Mouse (Mus musculus) left cerebral cortex, adult 8-10 months (tissue): Measurements from ENCODE around the gene 3110082J24Rik. TPM values are rescaled to one million over a fixed set of nuclear protein-coding genes. Genes with fewer than 3 reads are reported as not detected.

Experiments
- DNase-seq, 2 experiments: peaks; one replicate each; pipeline ENCODE4 v3.0.0; 2022; ENCODE audit warnings: low spot score in 2 of 2
- total RNA-seq, 4 experiments: library from RNA; stranded (reverse); gene quantifications; 2 replicates each; pipeline ENCODE4 v1.2.4; 2022

The 3110082J24Rik gene
- 1 to 10 TPM; 1.1 to 2.1 (median 1.4) TPM for total RNA-seq

- DNase-seq = peak in 1 of 2 experiments; percentile 35
These were observed at the start of gene 3110082J24Rik for GRCm38 (mm10) chr5:30105668-30106300. Gene 3110082J24Rik (minus strand): TSS chr5:30106086.

GRCm38 (mm10) chr5:30155395-30155792 is 49.5 kb upstream of the 3110082J24Rik start:
- DNase-seq = no peak

- peak; percentile 91 to 94 for DNase-seq
These were observed 48.8 kb upstream of the 3110082J24Rik start, which contains the start of the genes Hadha and Hadhb for GRCm38 (mm10) chr5:30154474-30155394. Gene Hadha (minus strand): TSS chr5:30155162. Gene Hadhb (plus strand): TSS chr5:30155248.

GRCm38 (mm10) chr5:30154013-30154412 is 48.1 kb upstream of the 3110082J24Rik start:
- DNase-seq = no peak

GRCm38 (mm10) chr5:30153222-30153621 is 47.3 kb upstream of the 3110082J24Rik start:
- no peak for DNase-seq

DNA sequence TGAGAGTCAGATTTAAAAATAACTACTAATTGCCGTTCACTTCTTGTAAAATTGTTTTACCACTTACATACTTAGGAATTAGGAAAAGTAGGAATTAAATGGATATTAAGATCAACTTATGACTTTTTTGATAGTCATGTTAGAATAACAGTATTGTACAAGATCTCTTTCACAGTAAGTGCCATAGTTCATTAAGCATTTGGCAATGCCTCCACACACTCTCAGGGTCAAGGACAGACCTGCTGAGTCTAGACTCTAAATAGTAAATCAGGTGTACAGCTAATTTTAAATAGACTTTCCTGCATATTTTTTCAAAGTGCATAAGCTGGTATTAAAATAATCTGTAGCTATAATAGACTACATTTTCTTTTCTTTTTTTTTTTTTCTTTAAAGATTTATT is 46.5 kb upstream of the 3110082J24Rik start:
- no peak for DNase-seq

GRCm38 (mm10) chr5:30152007-30152406 is 46.1 kb upstream of the 3110082J24Rik start:
- no peak for DNase-seq

- DNase-seq = no peak
These were observed 42.4 kb upstream of the 3110082J24Rik start for GRCm38 (mm10) chr5:30148133-30148920.

DNA sequence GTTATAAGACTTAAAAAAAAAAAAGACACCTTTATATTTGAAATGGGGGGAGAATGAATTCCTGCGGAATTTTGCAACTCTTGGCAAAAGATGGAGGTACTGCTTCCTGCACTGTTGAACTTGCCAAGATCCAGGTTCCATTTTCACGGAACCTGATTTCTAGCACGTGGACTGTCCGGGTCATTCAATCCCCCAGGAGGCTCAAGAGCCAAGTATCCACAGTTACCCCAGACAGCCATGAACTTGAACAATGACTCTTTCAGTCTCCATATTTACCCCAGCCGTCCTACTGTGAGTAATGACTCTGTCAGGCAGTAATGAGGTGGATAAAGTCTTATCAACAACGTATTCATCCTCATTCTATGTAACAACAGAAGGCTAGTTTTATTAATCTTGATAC is 40.6 kb upstream of the 3110082J24Rik start:
- no peak for DNase-seq

DNA sequence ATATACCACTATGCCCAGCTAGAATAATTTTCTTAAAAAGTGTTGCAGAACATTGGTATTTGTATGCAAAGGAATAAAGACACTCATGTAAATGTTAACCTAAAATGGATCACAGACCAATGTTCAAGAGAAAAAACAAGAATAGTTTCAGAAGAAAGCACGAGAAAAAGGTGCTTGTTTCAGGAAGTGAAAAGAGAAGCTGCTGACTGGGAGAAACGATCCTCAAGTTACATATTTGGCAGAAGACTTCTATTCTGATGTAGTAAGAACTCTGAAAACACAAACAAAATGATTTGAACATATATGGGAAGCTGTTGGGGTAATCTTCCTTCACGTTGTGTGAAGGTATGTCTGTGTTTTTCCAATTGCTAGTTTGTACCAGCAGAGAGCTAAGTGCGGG is 32.3 kb upstream of the 3110082J24Rik start:
- no peak for DNase-seq

- DNase-seq = no peak
These were observed 31.4 kb upstream of the 3110082J24Rik start for GRCm38 (mm10) chr5:30137271-30137670.

DNA sequence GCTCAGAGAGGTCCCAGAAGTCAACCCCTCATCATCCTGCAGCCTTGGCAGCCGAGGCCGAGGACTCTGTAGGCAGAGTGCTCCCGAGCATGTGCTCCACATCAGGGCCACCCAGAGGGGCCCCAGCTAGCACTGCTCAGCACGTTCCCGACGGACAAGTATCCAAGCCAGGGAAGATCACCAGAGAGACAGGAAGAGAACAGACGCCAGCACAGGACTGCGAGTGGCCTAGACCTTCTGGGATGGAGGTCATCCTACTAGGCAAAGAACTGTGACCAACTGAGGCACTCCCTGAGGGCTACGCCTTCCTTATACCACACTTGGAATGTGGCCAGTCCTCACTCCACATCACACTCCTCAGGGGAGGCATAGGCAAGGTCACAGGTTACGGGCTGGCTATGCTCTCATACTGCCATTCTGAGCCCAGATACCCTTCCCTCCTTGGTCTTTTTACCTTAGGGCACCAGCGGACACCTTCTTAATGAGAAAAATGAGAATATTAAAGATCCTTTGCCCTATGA is 29.9 kb upstream of the 3110082J24Rik start:
- no peak for DNase-seq

GRCm38 (mm10) chr5:30132173-30132572 is 26.3 kb upstream of the 3110082J24Rik start:
- no peak for DNase-seq

GRCm38 (mm10) chr5:30131246-30131645 is 25.4 kb upstream of the 3110082J24Rik start:
- DNase-seq = no peak

- DNase-seq = no peak
These were observed 22.8 kb upstream of the 3110082J24Rik start for GRCm38 (mm10) chr5:30128680-30129079.

DNA sequence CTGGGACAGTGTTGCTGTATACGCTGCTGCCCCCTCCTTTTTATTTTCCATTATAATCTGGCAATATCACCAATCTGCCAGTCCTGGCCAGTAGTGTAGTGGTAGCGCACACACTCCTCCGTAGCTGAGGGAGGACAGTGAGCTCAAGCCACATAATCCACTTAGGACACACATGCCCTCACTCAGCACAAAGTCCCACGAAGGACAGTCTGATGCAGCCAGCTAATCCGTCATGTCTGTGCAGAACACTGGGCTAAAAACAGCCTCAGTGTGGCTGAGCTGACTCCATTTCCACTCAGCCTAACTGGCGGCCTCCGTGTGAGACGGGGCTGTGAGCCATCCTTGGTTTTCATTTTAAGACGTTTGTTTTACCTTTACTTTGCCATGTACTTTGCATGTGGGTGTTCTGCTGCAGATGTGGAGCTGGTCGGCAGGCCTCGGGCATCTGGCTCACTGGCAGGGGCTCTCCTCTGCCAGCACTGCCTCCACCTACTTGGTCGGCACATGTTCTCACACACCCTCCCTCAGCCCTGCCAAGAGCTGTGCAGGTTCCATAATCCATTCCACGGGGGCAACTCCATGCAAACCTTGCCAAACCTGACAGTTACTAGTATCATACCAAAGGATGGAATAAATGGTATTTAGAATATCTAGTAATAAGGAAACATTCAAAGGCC is 22.2 kb upstream of the 3110082J24Rik start:
- DNase-seq = no peak

GRCm38 (mm10) chr5:30126756-30127155 is 20.9 kb upstream of the 3110082J24Rik start:
- no peak for DNase-seq

GRCm38 (mm10) chr5:30125587-30125986 is 19.7 kb upstream of the 3110082J24Rik start:
- DNase-seq = no peak

DNA sequence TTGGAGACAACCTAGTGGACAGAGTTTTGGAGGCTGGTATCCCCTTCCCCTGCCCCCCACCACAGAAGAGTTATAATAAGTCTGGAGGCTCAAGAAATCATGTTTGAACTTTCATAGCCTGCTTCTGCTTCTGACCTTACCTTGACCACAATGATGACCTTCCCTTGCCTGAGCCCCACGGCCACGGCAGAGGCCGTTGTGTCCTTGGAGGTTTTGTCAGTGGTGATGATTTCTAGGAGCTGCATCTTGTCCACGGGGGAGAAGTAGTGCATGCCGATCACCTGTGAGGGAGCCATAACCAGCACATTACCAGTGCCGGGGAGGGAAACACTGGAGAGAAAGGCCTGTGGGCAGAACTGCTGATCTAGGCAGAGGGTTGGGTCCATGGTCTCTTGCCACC is 16.6 kb upstream of the 3110082J24Rik start:
- no peak for DNase-seq

DNA sequence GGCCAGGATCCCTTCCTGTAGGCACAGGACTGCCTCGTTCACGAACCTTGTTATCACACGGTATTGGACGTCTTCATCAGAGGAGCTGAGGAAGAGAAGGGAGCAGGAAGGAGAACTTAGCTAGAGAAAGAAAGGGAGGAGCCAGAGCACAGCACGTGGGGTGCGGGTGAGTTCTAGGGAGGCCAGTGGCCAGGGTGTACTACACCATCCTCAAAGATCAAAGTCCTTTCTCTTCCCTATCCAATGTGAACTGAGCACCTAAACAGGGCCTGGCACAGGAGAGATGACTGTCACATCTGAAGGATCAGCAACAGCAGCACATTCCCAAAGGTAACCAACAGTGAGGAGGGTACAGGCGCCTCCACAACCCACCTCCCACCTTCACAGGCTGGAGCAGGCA is 14.2 kb upstream of the 3110082J24Rik start:
- DNase-seq = no peak

- no peak for DNase-seq
These were observed 13.3 kb upstream of the 3110082J24Rik start for GRCm38 (mm10) chr5:30119163-30119562.
